Mouse (Mus musculus): ENCODE data around the gene Rab5if.

GRCm38 (mm10) chr2:156838839-156839238 lies 24.1 kb upstream of the Rab5if start:
- TF ChIP-seq POLR2A (IDR thresholded peaks at IDR 0.05; ENCODE audit: low read depth, low read length) (no peak), CTCF (IDR thresholded peaks at IDR 0.05; ENCODE audit: extremely low read depth, insufficient read depth, insufficient read length, insufficient replicate concordance) (no peak)

All from spleen, adult 2 months (tissue).